Mouse (Mus musculus) midbrain, embryonic 12.5 days (tissue): ENCODE data around the gene Psme2. TPM values are rescaled to one million over a fixed set of nuclear protein-coding genes. Genes with fewer than 3 reads are reported as not detected.
A peak's percentile ranks its signal among the peaks of the same experiment; 100 is the strongest.

Source experiments
- ATAC-seq: fragments of 200-750 bp; cut with Nextera tagmentation; 2 replicates; pipeline ENCODE4 v1.8.0; 2017; ENCODE audit warnings: low read depth, moderate TSS enrichment, moderate library complexity; ENCODE audit not compliant: low FRiP score
- H3K27ac ChIP-seq: fragments of 300-500 bp; sonication (generic); replicated peaks from 2 replicates; pipeline ENCODE4 v1.5.1; 2016; ENCODE audit warnings: mild to moderate bottlenecking
- H3K27me3 ChIP-seq: fragments of 300-500 bp; sonication (generic); 2 replicates; pipeline ENCODE4 v1.6.1; 2016; ENCODE audit warnings: mild to moderate bottlenecking
- H3K36me3 ChIP-seq: fragments of 300-500 bp; sonication (generic); 2 replicates; pipeline ENCODE4 v1.6.1; 2016
- H3K4me1 ChIP-seq: fragments of 300-500 bp; sonication (generic); 2 replicates; pipeline ENCODE4 v1.6.1; 2016
- H3K4me2 ChIP-seq: fragments of 300-500 bp; sonication (generic); replicated peaks from 2 replicates; pipeline ENCODE4 v1.6.1; 2016; ENCODE audit warnings: mild to moderate bottlenecking, moderate library complexity
- H3K4me3 ChIP-seq: fragments of 300-500 bp; sonication (generic); 2 replicates; pipeline ENCODE4 v1.5.1; 2016; ENCODE audit warnings: mild to moderate bottlenecking
- H3K9ac ChIP-seq: fragments of 300-500 bp; sonication (generic); replicated peaks from 2 replicates; pipeline ENCODE4 v1.6.1; 2016; ENCODE audit warnings: mild to moderate bottlenecking, moderate library complexity
- H3K9me3 ChIP-seq: fragments of 300-500 bp; sonication (generic); 2 replicates; pipeline ENCODE4 v1.6.1; 2016; ENCODE audit warnings: mild to moderate bottlenecking
- WGBS: fragments of 180-500 bp; shearing (Covaris S2); methylation state at CpG from one replicate; pipeline ENCODE4 v1.1.7; 2016; 5-methylcytosine and 5-hydroxymethylcytosine counted together
- polyA plus RNA-seq: library from polyadenylated mRNA; unstranded; fragments of >200 nt; fragmentation: Nextera tagmentation; extraction: Ambion mirVana; gene quantifications from 2 replicates; pipeline ENCODE4 v1.2.1, GENCODE M21; 2016

Psme2 gene
- polyA plus RNA-seq, 1 experiment from 2014 or later = 192 TPM

DNA sequence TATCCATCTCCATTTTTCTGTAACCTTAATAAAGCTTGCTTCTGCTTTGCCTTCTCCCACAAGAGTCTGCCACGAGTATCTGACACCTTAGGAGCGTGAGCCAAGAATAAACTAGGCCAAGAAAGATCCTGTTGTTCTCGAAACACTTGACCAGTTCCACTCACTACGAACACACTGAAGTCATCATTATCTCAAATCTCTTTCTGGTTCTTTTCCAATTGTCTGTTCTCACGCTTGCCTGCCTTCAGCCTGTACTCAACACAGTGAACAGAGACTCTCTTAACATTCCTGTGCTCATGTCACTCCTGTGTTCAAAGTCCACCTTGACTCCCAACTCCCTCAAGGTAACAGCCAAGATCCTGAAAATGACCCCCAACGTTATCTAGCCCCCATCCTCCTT is 22.4 kb upstream of the Psme2 start:
- Histone ChIP-seq H3K27me3 (peaks cover 6% of the 10 kb centered on the region), H3K36me3 (peaks cover 12% of the 10 kb centered on the region), H3K4me2 (no peak overlapping the region), H3K27ac (no peak overlapping the region), H3K4me3 (no peak overlapping the region), H3K4me1 (0 out of 2 replicates have a peak, but pooled peaks cover 5% of the 10 kb centered on the region), H3K9ac (no peak overlapping the region), H3K9me3 (no peaks in the 10 kb centered on the region)
- no peak for ATAC-seq
- 78% methylated on average over 6 of the region's 6 CpGs for WGBS

DNA sequence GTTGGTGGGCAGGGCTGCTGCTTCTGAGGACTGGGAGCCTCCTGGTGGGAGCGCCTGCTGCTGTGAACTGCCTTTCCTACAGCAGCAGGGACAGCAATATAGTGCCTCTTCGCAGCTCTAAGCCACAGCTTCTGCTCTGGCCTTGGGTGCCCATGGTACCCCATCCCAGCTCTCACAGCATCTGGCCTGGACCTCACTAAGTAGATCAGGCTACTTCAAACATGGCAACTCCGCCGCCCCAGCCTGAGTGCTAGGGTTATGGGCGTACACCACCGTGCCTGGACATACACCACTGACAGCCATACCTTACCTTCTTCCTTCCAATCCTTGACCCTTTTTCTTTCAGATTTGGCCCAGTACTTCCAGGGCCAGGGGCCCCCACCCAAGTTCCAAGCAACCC is 17.4 kb upstream of the Psme2 start:
- H3K27me3 ChIP-seq = no peaks in the 10 kb centered on the region
- H3K4me3 ChIP-seq = no peak overlapping the region
- no peak overlapping the region for H3K9ac ChIP-seq
- H3K4me2 ChIP-seq = no peak overlapping the region
- WGBS = 97% methylated on average over 6 of the region's 6 CpGs
- H3K9me3 ChIP-seq = no peaks in the 10 kb centered on the region
- H3K27ac ChIP-seq = no peak overlapping the region
- peaks cover 10% of the 10 kb centered on the region; the same call in 1 of the 2 replicates for H3K4me1 ChIP-seq
- ATAC-seq = no peak
- H3K36me3 ChIP-seq = peaks cover 44% of the 10 kb centered on the region

DNA sequence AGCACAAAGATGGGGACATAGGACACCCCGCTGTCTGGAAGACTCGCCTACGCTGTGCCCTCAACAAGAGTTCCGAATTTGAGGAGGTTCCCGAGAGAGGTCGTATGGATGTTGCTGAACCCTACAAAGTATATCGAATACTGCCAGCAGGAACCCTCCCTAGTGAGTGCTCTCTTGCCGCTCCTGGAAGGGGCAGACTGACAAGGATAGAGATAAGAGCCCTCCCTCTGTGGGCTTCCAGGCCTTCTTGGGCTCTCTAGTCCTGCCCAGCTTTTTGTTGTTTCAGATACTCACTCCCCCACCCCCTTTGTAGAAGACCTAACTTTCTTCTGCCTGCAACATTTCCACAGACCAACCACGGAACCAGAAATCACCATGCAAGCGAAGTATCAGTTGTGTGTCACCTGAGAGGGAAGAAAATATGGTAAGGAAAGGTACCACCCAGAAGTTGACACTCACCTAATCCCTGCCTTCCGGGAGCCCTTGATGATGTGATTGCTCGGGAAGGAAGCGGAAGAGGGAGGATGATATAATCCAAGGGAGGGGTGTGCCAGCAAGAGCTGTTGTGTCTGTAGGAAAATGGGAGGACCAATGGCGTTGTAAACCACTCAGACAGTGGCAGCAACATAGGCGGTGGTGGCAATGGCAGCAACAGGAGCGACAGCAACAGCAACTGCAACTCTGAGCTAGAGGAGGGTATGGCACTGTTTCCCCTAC is 15.0 kb upstream of the Psme2 start:
- Histone ChIP-seq H3K4me1 (peaks cover 10% of the 10 kb centered on the region; the same call in 1 of the 2 replicates), H3K4me2 (no peak overlapping the region), H3K27ac (no peak overlapping the region), H3K36me3 (peaks cover 68% of the 10 kb centered on the region), H3K4me3 (no peak overlapping the region), H3K27me3 (no peaks in the 10 kb centered on the region), H3K9ac (no peak overlapping the region), H3K9me3 (no peaks in the 10 kb centered on the region)
- WGBS = 95% methylated on average over 16 of the region's 16 CpGs
- ATAC-seq = no peak

DNA sequence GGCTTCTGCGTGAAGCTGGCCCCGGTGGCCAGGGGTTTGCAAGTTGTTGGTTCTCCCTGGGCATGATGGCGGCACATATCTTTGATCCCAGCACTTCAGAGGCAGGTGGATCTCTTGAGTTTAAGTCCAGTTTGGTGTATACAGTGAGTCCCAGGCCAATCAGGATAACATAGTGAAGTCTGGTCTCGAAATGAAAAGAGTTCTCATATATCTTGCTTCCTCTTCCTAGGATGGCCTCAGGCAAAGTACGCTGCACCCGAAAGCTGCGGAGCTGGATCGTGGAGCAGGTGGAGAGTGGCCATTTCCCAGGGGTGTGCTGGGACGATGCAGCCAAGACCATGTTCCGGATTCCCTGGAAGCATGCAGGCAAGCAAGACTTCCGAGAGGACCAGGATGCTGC is 13.9 kb upstream of the Psme2 start:
- Histone ChIP-seq H3K36me3 (peaks cover 79% of the 10 kb centered on the region), H3K9ac (no peak overlapping the region), H3K4me2 (no peak overlapping the region), H3K9me3 (no peaks in the 10 kb centered on the region), H3K4me1 (peaks cover 10% of the 10 kb centered on the region; the same call in 1 of the 2 replicates), H3K27me3 (no peaks in the 10 kb centered on the region), H3K27ac (no peak overlapping the region), H3K4me3 (no peak overlapping the region)
- no peak for ATAC-seq
- 93% methylated on average over 11 of the region's 11 CpGs for WGBS

DNA sequence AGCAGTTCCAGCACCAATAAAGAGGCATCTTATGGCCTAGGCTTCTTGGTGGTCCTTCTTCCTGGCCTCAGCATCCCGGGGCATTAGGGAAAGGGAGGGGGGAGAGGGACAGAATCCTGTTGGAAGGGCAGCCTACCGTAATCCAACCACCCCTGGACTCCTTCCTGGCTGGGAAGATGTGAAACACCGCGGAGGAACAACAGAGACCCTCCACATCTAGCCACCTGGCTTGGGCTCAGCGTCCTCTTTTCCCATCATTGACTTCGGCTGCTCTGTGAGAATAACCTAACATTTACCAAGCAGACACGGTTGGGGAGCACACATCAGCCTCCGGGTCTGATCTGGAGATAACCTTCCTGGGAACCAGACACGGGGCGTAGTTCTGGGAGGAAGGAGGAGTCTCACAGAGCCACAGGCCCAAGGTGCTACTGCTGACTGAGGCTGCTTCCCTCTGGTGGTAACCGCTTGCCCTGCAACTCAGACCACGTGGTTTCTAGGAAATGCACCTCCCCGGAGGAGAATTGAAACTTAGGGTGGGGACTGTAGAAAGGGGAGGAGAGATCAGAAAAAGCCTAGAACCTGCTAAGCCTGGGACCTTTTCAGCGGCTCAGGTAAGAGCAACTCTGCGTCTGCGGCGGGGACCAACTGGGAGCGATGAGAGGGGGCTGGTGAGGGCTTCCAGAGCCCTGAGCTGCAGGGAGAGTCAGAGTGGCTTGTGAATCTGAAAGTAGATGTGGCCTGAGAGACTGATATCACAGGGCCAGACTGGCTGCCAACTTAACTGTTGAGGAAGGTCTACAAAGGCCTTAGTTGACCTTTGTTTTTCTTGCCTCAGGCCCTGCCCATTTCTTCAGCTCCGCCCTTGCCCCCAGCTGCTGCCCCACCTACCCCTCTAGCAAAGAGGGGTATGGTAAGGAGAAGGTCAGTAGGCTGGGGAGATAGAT is 13.0 kb upstream of the Psme2 start:
- no peak overlapping the region for H3K27ac ChIP-seq
- peak overlapping the region; percentile 12; the same call in 1 of the 2 replicates for H3K4me3 ChIP-seq
- H3K9me3 ChIP-seq = no peaks in the 10 kb centered on the region
- H3K9ac ChIP-seq = peak overlapping the region; percentile 39; the same call in 1 of the 2 replicates
- peaks cover 10% of the 10 kb centered on the region; the same call in 1 of the 2 replicates for H3K4me1 ChIP-seq
- peak overlapping the region; percentile 34 for H3K4me2 ChIP-seq
- WGBS = 27% methylated on average over 19 of the region's 19 CpGs
- H3K27me3 ChIP-seq = no peaks in the 10 kb centered on the region
- H3K36me3 ChIP-seq = peaks cover 82% of the 10 kb centered on the region
- ATAC-seq = peak; percentile 79

DNA sequence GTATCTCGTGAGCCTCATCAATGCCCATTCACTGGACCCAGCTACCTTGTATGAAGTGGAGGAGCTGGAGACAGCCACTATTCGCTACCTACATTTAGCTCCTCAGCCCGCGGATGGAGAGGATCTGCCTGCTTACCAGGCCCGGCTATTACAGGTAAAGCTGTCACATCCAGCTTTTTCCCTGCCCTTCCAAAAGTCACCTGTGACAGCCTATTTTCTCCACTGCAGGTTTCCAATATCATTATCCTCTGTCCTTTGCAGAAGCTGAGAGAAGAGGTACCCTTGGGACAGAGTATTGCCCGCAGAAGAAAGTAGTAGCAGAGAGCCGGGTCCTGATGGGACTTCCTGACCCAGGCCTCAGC is 12.3 kb upstream of the Psme2 start, which contains the start of gene Irf9:
Gene Irf9 (plus strand): TSS at position 301 of the 362 bp plus-strand sequence.
- peaks cover 81% of the 10 kb centered on the region for H3K36me3 ChIP-seq
- no peaks in the 10 kb centered on the region for H3K27me3 ChIP-seq
- 89% methylated on average over 7 of the region's 7 CpGs for WGBS
- H3K4me3 ChIP-seq = peak within 1 kb of the TSS; percentile 12; the same call in 1 of the 2 replicates
- H3K4me1 ChIP-seq = peaks cover 10% of the 10 kb centered on the region; the same call in 1 of the 2 replicates
- H3K4me2 ChIP-seq = peak within 1 kb of the TSS; percentile 34
- no peaks in the 10 kb centered on the region for H3K9me3 ChIP-seq
- H3K27ac ChIP-seq = no peak within 1 kb of the TSS
- ATAC-seq = no peak
- peak within 1 kb of the TSS; percentile 39; the same call in 1 of the 2 replicates for H3K9ac ChIP-seq

DNA sequence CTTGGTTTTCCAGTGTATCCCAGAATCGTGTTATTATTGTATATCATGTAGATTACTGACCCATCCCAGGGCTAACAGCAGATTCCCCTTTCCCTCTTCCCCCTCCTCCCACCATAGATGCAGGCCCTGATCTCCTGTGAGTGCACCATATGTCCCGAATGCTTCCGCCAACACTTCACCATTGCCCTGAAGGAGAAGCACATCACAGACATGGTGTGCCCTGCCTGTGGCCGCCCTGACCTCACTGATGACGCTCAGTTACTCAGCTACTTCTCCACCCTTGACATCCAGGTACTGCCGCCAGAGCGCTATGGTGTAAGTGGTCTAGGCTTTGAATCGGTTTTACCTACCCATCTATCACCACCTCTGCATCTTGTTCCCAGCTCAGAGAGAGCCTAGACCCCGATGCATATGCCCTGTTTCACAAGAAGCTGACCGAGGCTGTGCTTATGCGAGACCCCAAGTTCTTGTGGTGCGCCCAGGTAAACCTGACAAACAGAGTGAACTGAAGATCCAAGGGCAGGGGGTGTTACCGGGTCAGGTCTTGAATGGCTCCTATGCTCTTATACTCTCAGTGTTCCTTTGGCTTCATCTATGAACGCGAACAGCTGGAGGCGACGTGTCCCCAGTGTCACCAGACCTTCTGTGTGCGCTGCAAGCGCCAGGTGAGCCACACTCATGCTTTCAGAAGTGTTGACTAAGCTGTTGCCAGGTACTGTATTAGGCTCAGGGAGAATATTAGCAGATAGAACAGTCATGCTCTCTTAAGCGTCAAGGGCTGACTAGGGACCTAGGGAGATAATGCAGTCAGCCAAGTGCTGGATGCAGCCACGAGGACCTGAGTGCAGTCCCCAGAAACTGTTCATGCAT is 7.8 kb upstream of the Psme2 start:
- Histone ChIP-seq H3K36me3 (peaks cover 87% of the 10 kb centered on the region), H3K27me3 (no peaks in the 10 kb centered on the region), H3K4me2 (no peak overlapping the region), H3K4me1 (peaks cover 3% of the 10 kb centered on the region; the same call in 1 of the 2 replicates), H3K9me3 (no peaks in the 10 kb centered on the region), H3K4me3 (no peak overlapping the region), H3K27ac (no peak overlapping the region), H3K9ac (no peak overlapping the region)
- ATAC-seq = no peak
- 95% methylated on average over 21 of the region's 21 CpGs for WGBS

DNA sequence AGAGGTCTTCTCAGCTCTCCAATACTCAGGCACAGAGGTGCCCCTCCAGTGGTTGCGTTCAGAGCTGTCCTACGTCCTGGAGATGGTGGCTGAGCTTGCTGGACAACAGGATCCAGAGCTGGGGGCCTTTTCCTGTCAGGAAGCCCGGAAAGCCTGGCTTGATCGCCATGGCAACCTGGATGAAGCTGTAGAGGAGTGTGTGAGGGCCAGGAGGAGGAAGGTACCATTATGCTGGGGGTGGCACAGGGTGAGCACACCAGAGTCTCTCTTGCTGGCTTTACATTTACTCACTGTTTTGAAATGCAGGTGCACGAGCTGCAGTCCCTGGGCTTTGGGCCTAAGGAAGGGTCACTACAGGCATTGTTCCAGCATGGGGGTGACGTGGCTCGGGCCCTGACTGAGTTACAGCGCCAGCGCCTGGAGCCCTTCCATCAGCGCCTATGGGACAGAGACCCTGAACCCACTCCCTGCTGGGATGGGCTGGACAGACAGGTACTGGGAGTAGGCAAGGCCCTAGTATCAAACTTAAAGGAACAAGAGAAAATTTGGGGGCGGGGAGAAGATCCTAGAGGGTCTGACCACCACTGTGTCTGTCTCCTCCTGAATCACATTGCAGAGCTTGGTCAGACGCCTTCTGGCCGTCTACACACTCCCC is 5.2 kb upstream of the Psme2 start:
- no peaks in the 10 kb centered on the region for H3K9me3 ChIP-seq
- peaks cover 17% of the 10 kb centered on the region for H3K4me1 ChIP-seq
- H3K4me2 ChIP-seq = no peak overlapping the region
- peaks cover 61% of the 10 kb centered on the region for H3K36me3 ChIP-seq
- H3K27me3 ChIP-seq = no peaks in the 10 kb centered on the region
- no peak for ATAC-seq
- no peak overlapping the region for H3K4me3 ChIP-seq
- no peak overlapping the region; the same call in 1 of the 2 replicates for H3K9ac ChIP-seq
- H3K27ac ChIP-seq = no peak overlapping the region
- WGBS = 71% methylated on average over 13 of the region's 13 CpGs

DNA sequence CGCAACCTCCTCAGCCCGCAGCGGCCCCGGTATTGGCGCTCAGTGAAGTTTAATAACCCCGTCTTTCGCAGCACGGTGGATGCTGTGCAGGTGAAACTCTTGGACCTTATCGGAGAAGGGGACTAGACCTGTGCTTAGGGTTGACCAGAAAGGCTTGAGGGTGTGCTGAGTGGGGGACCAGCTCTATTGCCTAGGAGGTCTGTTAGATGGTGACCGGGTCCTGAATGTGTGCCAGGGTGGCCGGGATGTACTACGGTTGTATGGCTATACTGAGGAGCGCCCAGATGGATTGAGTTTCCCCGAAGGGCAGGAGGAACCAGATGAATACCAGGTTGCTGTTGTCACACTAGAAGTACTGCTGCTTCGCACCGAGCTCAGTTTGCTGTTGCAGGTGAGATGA is 1.3 kb upstream of the Psme2 start:
- ATAC-seq = no peak
- Histone ChIP-seq H3K9me3 (no peaks in the 10 kb centered on the region), H3K36me3 (peaks cover 34% of the 10 kb centered on the region), H3K27ac (peak overlapping the region; percentile 92; the same call in 1 of the 2 replicates), H3K4me1 (peaks cover 28% of the 10 kb centered on the region), H3K4me2 (peak overlapping the region; percentile 79), H3K27me3 (no peaks in the 10 kb centered on the region), H3K4me3 (peak overlapping the region; percentile 87), H3K9ac (peak overlapping the region; percentile 90)
- 7% methylated on average over 16 of the region's 16 CpGs for WGBS

DNA sequence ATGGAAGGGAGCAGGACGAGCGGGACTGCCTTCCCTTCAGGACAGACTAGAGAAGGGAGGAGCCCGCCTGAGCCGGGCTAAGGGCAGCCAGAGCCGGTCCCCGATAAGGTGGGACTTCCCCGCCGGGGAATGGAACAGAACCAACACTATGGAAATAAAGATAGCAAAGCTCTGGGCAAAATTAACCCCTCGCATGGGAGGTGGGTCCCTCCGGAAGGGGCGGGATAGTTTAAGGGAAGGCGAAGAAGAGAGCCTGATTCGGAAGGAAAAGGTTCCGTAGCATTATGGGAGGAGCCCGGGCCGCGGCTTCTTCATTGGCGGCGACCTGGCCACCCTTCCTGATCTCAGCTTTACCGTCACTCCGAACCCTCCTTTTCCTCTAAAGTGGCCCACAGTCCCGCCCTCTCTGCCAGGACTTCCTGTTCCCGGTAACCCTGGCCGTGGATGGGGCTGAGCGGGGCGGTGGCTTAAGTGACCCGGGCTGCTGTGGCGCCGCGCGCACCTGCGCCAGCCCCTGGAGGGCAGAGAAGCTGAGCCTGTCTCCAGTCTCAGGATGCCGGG is 498 bp upstream of the Psme2 start, which contains the start of gene Rnf31:
Gene Rnf31 (plus strand): TSS at position 378 of the 561 bp plus-strand sequence.
- 0% methylated on average over 33 of the region's 33 CpGs for WGBS
- no peaks in the 10 kb centered on the region for H3K27me3 ChIP-seq
- peaks cover 30% of the 10 kb centered on the region for H3K36me3 ChIP-seq
- peak; percentile 86 for ATAC-seq
- H3K4me1 ChIP-seq = peaks cover 28% of the 10 kb centered on the region
- H3K9ac ChIP-seq = peak within 1 kb of the TSS; percentile 90
- H3K27ac ChIP-seq = peak within 1 kb of the TSS; percentile 92
- H3K4me2 ChIP-seq = peak within 1 kb of the TSS; percentile 79
- H3K9me3 ChIP-seq = no peaks in the 10 kb centered on the region
- peak within 1 kb of the TSS; percentile 87 for H3K4me3 ChIP-seq
